Mouse (Mus musculus) forebrain, postnatal 0 days (tissue): ENCODE results near the gene Aox2. TPM values are rescaled to one million over a fixed set of nuclear protein-coding genes. Genes with fewer than 3 reads are reported as not detected.

Experiments used
- ATAC-seq: fragments of 200-750 bp; cut with Nextera tagmentation; 2 replicates; pipeline ENCODE4 v1.8.0; 2017; ENCODE audit warnings: mild to moderate bottlenecking, moderate library complexity
- DNase-seq: peaks from one replicate; pipeline ENCODE4 v3.0.0-alpha.2; 2015
- H3K27ac ChIP-seq: fragments of 300-500 bp; sonication (generic); 2 replicates; pipeline ENCODE4 v1.5.1; 2014; ENCODE audit warnings: low read depth, mild to moderate bottlenecking, antibody characterized with exemption, low read length, moderate library complexity, mixed read lengths
- H3K27me3 ChIP-seq: fragments of 300-500 bp; sonication (generic); 2 replicates; pipeline ENCODE4 v1.6.1; 2014; ENCODE audit warnings: mild to moderate bottlenecking, low read length, mixed read lengths; ENCODE audit not compliant: insufficient read depth
- H3K36me3 ChIP-seq: fragments of 300-500 bp; sonication (generic); 2 replicates; pipeline ENCODE4 v1.6.1; 2014; ENCODE audit warnings: mild to moderate bottlenecking, moderate library complexity; ENCODE audit not compliant: insufficient read depth
- H3K4me1 ChIP-seq: fragments of 300-500 bp; sonication (generic); 2 replicates; pipeline ENCODE4 v1.6.1; 2014; ENCODE audit warnings: antibody characterized with exemption; ENCODE audit not compliant: insufficient read depth
- H3K4me2 ChIP-seq: fragments of 300-500 bp; sonication (generic); 2 replicates; pipeline ENCODE4 v1.6.1; 2014; ENCODE audit warnings: low read depth, mild to moderate bottlenecking, moderate library complexity
- H3K4me3 ChIP-seq: fragments of 300-500 bp; sonication (generic); 2 replicates; pipeline ENCODE4 v1.5.1; 2014; ENCODE audit warnings: low read depth, low read length, mixed read lengths
- H3K9ac ChIP-seq: fragments of 300-500 bp; sonication (generic); 2 replicates; pipeline ENCODE4 v1.6.1; 2014; ENCODE audit warnings: mild to moderate bottlenecking
- H3K9me3 ChIP-seq: fragments of 300-500 bp; sonication (generic); 2 replicates; pipeline ENCODE4 v1.6.1; 2016; ENCODE audit warnings: low read length
- CTCF ChIP-seq: sonication (generic); IDR thresholded peaks from 2 replicates; pipeline ENCODE4 v1.5.1; 2016; ENCODE audit warnings: antibody characterized with exemption, control low read depth, low read depth
- WGBS: fragments of 180-500 bp; shearing (Covaris S2); extraction: QIAGEN DNeasy Blood & Tissue Kit; methylation state at CpG from one replicate; pipeline ENCODE4 v1.1.7; 2014; 5-methylcytosine and 5-hydroxymethylcytosine counted together
- polyA plus RNA-seq: library from polyadenylated mRNA; unstranded; fragments of >200 nt; fragmentation: Nextera tagmentation; extraction: Ambion mirVana; gene quantifications from 2 replicates; pipeline ENCODE4 v1.2.1, GENCODE M21; 2015
- total RNA-seq: library from RNA; depleted of rRNA; stranded (reverse); fragments of >200 nt; gene quantifications from 2 replicates; pipeline ENCODE4 v1.2.3, GENCODE M21; 2014

Gene Aox2
- total and polyA plus RNA-seq, 2 experiments from 2014 or later: 0.05 TPM; not detected in 1

GRCm38 (mm10) chr1:58397731-58398130, 119.6 kb downstream of the Aox2 start:
- H3K4me3 ChIP-seq: no peak overlapping the region
- H3K27me3 ChIP-seq: no peaks in the 10 kb centered on the region
- ATAC-seq (no peak), DNase-seq (no peak)
- H3K4me1 ChIP-seq: no peaks in the 10 kb centered on the region
- no peak overlapping the region for H3K9ac ChIP-seq
- H3K4me2 ChIP-seq: no peak overlapping the region
- 89% methylated on average over 6 of the region's 6 CpGs for WGBS
- no peak for TF ChIP-seq CTCF
- no peaks in the 10 kb centered on the region for H3K9me3 ChIP-seq
- H3K27ac ChIP-seq: no peak overlapping the region
- peaks cover 61% of the 10 kb centered on the region for H3K36me3 ChIP-seq

- 91% methylated on average over 6 of the region's 6 CpGs for WGBS
- peaks cover 71% of the 10 kb centered on the region for H3K36me3 ChIP-seq
- H3K9ac ChIP-seq: no peak overlapping the region
- no peak overlapping the region for H3K27ac ChIP-seq
- no peaks in the 10 kb centered on the region for H3K27me3 ChIP-seq
- H3K4me3 ChIP-seq: no peak overlapping the region
- H3K4me1 ChIP-seq: no peaks in the 10 kb centered on the region
- no peaks in the 10 kb centered on the region for H3K9me3 ChIP-seq
- H3K4me2 ChIP-seq: no peak overlapping the region
- TF ChIP-seq CTCF: no peak
- no peak for ATAC-seq
- DNase-seq: no peak
Observed at GRCm38 (mm10) chr1:58401396-58401795, 123.3 kb downstream of the Aox2 start.

DNA sequence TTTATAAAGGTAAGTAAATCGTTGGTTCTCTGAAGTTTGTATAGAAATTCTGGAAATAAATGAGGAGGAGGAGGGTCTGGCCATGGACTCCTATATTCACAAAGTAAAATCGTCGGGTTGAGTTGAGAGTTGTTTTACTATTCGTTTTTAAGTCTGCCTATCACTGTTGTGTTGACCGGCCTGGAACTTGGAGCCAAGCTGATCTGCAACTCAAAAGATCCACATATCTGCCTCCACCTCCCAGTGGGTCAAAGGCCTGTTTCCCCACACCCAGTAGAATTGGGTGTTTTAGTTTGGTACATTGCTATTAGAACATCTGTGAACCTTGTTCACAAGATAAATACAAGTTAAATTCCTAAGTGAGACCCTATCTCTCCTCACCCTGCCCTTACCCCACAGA, 125.6 kb downstream of the Aox2 start:
- Histone ChIP-seq H3K27me3 (no peaks in the 10 kb centered on the region), H3K4me1 (no peaks in the 10 kb centered on the region), H3K4me2 (no peak overlapping the region), H3K9ac (no peak overlapping the region), H3K27ac (no peak overlapping the region), H3K4me3 (no peak overlapping the region), H3K9me3 (no peaks in the 10 kb centered on the region), H3K36me3 (peaks cover 62% of the 10 kb centered on the region)
- ATAC-seq: no peak
- DNase-seq: no peak
- WGBS: 95% methylated on average over 5 of the region's 5 CpGs
- no peak for TF ChIP-seq CTCF

- no peak overlapping the region for H3K9ac ChIP-seq
- 96% methylated on average over 7 of the region's 7 CpGs for WGBS
- DNase-seq: no peak
- peaks cover 56% of the 10 kb centered on the region for H3K36me3 ChIP-seq
- H3K27me3 ChIP-seq: no peaks in the 10 kb centered on the region
- no peaks in the 10 kb centered on the region for H3K9me3 ChIP-seq
- H3K27ac ChIP-seq: no peak overlapping the region
- ATAC-seq: no peak
- no peak overlapping the region for H3K4me2 ChIP-seq
- no peaks in the 10 kb centered on the region for H3K4me1 ChIP-seq
- H3K4me3 ChIP-seq: no peak overlapping the region
- TF ChIP-seq CTCF: no peak
Observed at GRCm38 (mm10) chr1:58407321-58407720, 129.2 kb downstream of the Aox2 start.

- no peak for TF ChIP-seq CTCF
- H3K36me3 ChIP-seq: peaks cover 55% of the 10 kb centered on the region
- H3K4me1 ChIP-seq: no peaks in the 10 kb centered on the region
- no peak overlapping the region for H3K4me3 ChIP-seq
- no peaks in the 10 kb centered on the region for H3K9me3 ChIP-seq
- 84% methylated on average over 6 of the region's 6 CpGs for WGBS
- no peak for ATAC-seq
- no peak overlapping the region for H3K27ac ChIP-seq
- no peak overlapping the region for H3K9ac ChIP-seq
- no peak overlapping the region for H3K4me2 ChIP-seq
- DNase-seq: no peak
- no peaks in the 10 kb centered on the region for H3K27me3 ChIP-seq
Observed at GRCm38 (mm10) chr1:58408141-58408540, 130.0 kb downstream of the Aox2 start.

DNA sequence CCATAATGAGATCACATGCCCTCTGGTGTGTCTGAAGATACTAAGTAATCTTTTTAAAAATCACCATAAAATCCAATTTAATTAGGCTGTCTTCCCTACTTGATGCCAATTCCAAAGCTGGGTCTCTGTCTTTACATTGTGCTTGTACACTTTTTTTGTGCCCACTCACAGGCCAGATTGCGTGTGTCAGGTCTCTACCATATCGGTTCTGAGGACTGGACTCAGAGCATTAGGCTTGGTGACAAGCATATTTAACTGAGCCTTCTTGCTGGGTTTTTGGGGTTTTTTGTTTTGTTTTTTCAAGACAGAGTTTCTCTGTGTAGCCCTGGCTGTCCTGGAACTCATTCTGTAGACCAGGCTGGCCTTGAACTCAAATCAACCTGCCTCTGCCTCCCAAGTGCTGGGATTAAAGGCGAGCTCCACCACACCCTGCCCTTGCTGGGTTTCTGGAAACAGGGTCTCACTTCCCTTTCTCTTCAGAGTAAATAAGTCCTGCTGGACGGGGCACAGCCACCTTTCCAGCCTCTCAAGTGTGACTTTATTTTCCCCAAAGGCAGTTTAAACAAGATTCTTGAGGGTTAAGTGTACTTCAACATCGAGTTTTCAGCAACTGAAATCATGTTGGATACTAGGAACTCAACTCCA, 131.5 kb downstream of the Aox2 start:
- Histone ChIP-seq H3K9me3 (no peaks in the 10 kb centered on the region), H3K27ac (no peak overlapping the region), H3K4me2 (no peak overlapping the region), H3K9ac (no peak overlapping the region), H3K4me3 (no peak overlapping the region), H3K27me3 (no peaks in the 10 kb centered on the region), H3K4me1 (no peaks in the 10 kb centered on the region), H3K36me3 (peaks cover 56% of the 10 kb centered on the region)
- no peak for TF ChIP-seq CTCF
- no peak for ATAC-seq
- 79% methylated on average over 5 of the region's 5 CpGs for WGBS
- no peak for DNase-seq

DNA sequence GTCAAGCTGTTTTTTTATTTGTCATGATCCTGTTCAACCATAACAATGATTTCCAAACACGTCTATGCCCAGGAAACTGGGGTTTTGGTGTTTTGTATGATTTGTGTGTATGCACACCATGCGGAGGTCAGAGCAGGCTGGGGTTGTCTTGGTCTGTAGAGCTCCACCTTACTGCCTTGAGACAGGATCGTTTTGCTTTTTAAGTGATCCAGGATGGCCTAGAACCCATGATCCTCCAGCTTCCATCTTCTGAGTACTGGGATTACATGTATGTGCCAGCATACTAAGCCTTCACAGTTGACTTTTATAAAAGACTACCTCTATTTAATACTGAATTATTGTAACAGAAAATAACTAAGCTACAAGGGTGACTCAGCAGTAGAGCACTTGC, 132.1 kb downstream of the Aox2 start:
- Histone ChIP-seq H3K9me3 (no peaks in the 10 kb centered on the region), H3K4me2 (no peak overlapping the region), H3K27ac (no peak overlapping the region), H3K9ac (no peak overlapping the region), H3K4me1 (no peaks in the 10 kb centered on the region), H3K4me3 (no peak overlapping the region), H3K27me3 (no peaks in the 10 kb centered on the region), H3K36me3 (peaks cover 60% of the 10 kb centered on the region)
- WGBS: 84% methylated on average over 3 of the region's 3 CpGs
- DNase-seq (no peak), ATAC-seq (no peak)
- TF ChIP-seq CTCF: no peak

GRCm38 (mm10) chr1:58410776-58411175, 132.7 kb downstream of the Aox2 start:
- peaks cover 64% of the 10 kb centered on the region for H3K36me3 ChIP-seq
- WGBS: 92% methylated on average over 7 of the region's 7 CpGs
- no peak overlapping the region for H3K27ac ChIP-seq

More at GRCm38 (mm10) chr1:58410776-58411175, 132.7 kb downstream of the Aox2 start:
- Histone ChIP-seq H3K9me3 (no peaks in the 10 kb centered on the region), H3K4me3 (no peak overlapping the region), H3K27me3 (no peaks in the 10 kb centered on the region), H3K4me1 (no peaks in the 10 kb centered on the region), H3K4me2 (no peak overlapping the region), H3K9ac (no peak overlapping the region)
- no peak for DNase-seq
- ATAC-seq: no peak
- no peak for TF ChIP-seq CTCF
